Mouse (Mus musculus): ENCODE results near the gene Sbsn. TPM values are rescaled to one million over a fixed set of nuclear protein-coding genes. Genes with fewer than 3 reads are reported as not detected.

The Sbsn gene
- polyA plus RNA-seq, 1 experiment from 2014 or later = 7.3 TPM

GRCm38 (mm10) chr7:30785721-30786546, 34.7 kb downstream of the Sbsn start:
- H3K9me3 ChIP-seq (ENCODE audit: low read length) = no peaks in the 10 kb centered on the region
- H3K4me1 ChIP-seq (ENCODE audit: insufficient read depth, low read depth, low read length) = no peaks in the 10 kb centered on the region
- TF ChIP-seq EP300 (IDR thresholded peaks at IDR 0.05) (no peak), CTCF (IDR thresholded peaks at IDR 0.05) (no peak)
- no peaks in the 10 kb centered on the region for H3K27me3 ChIP-seq (replicated peaks; ENCODE audit: insufficient read depth, low read length)
- H3K4me2 ChIP-seq (replicated peaks; ENCODE audit: low read depth, low read length) = no peak overlapping the region
- DNase-seq (ENCODE audit: low spot score) = no peak
- WGBS = 68% methylated on average over 13 of the region's 13 CpGs
- no peak for ATAC-seq
- no peak overlapping the region for H3K4me3 ChIP-seq (ENCODE audit: low read depth, low read length)
- no peak overlapping the region for H3K9ac ChIP-seq (replicated peaks; ENCODE audit: low read depth)
- no peak overlapping the region for H3K27ac ChIP-seq (ENCODE audit: low read length)
- no peaks in the 10 kb centered on the region for H3K36me3 ChIP-seq (ENCODE audit: insufficient read depth, low read length)

GRCm38 (mm10) chr7:30787377-30788022, 36.2 kb downstream of the Sbsn start, which contains the start of gene Krtdap:
TSS of gene Krtdap (plus strand) at chr7:30787896.
- Histone ChIP-seq H3K4me2 (replicated peaks; ENCODE audit: low read depth, low read length) (no peak within 1 kb of the TSS), H3K9me3 (ENCODE audit: low read length) (no peaks in the 10 kb centered on the region), H3K36me3 (ENCODE audit: insufficient read depth, low read length) (no peaks in the 10 kb centered on the region), H3K27ac (ENCODE audit: low read length) (no peak within 1 kb of the TSS), H3K9ac (replicated peaks; ENCODE audit: low read depth) (no peak within 1 kb of the TSS), H3K4me1 (ENCODE audit: insufficient read depth, low read depth, low read length) (no peaks in the 10 kb centered on the region), H3K4me3 (ENCODE audit: low read depth, low read length) (no peak within 1 kb of the TSS), H3K27me3 (replicated peaks; ENCODE audit: insufficient read depth, low read length) (no peaks in the 10 kb centered on the region)
- 44% methylated on average over 15 of the region's 15 CpGs for WGBS
- TF ChIP-seq CTCF (IDR thresholded peaks at IDR 0.05) = no peak
- TF ChIP-seq EP300 (IDR thresholded peaks at IDR 0.05) = no peak
- ATAC-seq = no peak
- DNase-seq (ENCODE audit: low spot score) = no peak

DNA sequence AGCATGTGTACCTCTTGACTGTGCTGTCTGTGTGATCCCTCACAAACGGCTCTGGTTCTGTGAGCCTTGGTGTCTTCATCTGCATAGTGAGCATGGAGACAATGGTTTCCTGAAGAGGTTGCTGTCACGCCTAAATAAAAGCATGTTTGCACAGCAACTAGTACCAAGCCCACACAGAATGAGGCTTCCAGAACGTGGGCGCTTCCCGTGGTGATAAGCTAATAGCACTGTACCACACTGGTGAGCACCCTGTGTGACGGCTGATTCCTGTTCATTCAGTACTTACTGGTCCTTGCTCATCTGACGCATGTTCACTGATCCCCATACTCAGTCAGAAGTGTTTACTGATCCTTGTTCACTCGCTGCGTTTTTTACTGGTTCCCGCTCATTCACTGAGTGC, 38.9 kb downstream of the Sbsn start:
- Histone ChIP-seq H3K4me1 (ENCODE audit: insufficient read depth, low read depth, low read length) (no peaks in the 10 kb centered on the region), H3K4me3 (ENCODE audit: low read depth, low read length) (no peak overlapping the region), H3K36me3 (ENCODE audit: insufficient read depth, low read length) (no peaks in the 10 kb centered on the region), H3K27me3 (replicated peaks; ENCODE audit: insufficient read depth, low read length) (no peaks in the 10 kb centered on the region), H3K27ac (ENCODE audit: low read length) (no peak overlapping the region), H3K4me2 (replicated peaks; ENCODE audit: low read depth, low read length) (no peak overlapping the region), H3K9me3 (ENCODE audit: low read length) (no peaks in the 10 kb centered on the region), H3K9ac (replicated peaks; ENCODE audit: low read depth) (no peak overlapping the region)
- WGBS = 52% methylated on average over 10 of the region's 10 CpGs
- no peak for DNase-seq (ENCODE audit: low spot score)
- ATAC-seq = no peak
- TF ChIP-seq EP300 (IDR thresholded peaks at IDR 0.05) = no peak
- TF ChIP-seq CTCF (IDR thresholded peaks at IDR 0.05) = no peak

DNA sequence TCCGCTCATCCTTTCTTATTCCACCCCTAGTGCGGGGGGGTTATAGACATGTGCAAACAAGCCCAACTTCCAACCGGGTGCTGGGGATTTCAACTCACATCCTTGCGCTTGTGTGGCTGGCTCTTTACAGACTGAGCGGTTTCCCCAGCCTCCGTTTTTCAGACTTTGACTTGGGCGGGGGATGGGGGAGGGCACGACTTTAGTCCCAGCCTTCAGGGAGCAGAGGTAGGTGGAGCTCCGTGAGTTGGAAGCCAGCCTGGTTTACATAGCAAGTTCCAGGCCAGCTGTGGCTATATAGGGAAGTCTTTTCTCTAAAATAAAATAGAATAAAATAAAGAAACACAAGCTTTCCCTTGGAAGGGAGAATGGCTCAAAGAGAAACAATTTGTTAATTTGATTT, 40.6 kb downstream of the Sbsn start:
- no peak overlapping the region for H3K9ac ChIP-seq (replicated peaks; ENCODE audit: low read depth)
- H3K4me3 ChIP-seq (ENCODE audit: low read depth, low read length) = no peak overlapping the region
- H3K4me2 ChIP-seq (replicated peaks; ENCODE audit: low read depth, low read length) = no peak overlapping the region
- no peaks in the 10 kb centered on the region for H3K36me3 ChIP-seq (ENCODE audit: insufficient read depth, low read length)
- TF ChIP-seq EP300 (IDR thresholded peaks at IDR 0.05) (no peak), CTCF (IDR thresholded peaks at IDR 0.05) (no peak)
- WGBS = 16% methylated on average over 9 of the region's 9 CpGs
- DNase-seq (ENCODE audit: low spot score) (no peak), ATAC-seq (no peak)
- H3K27me3 ChIP-seq (replicated peaks; ENCODE audit: insufficient read depth, low read length) = no peaks in the 10 kb centered on the region
- H3K27ac ChIP-seq (ENCODE audit: low read length) = no peak overlapping the region
- H3K4me1 ChIP-seq (ENCODE audit: insufficient read depth, low read depth, low read length) = no peaks in the 10 kb centered on the region
- H3K9me3 ChIP-seq (ENCODE audit: low read length) = no peaks in the 10 kb centered on the region

GRCm38 (mm10) chr7:30794921-30795320, 43.6 kb downstream of the Sbsn start:
- no peak for TF ChIP-seq EP300 (IDR thresholded peaks at IDR 0.05)
- no peak for TF ChIP-seq CTCF (IDR thresholded peaks at IDR 0.05)
- Histone ChIP-seq H3K4me1 (ENCODE audit: insufficient read depth, low read depth, low read length) (no peaks in the 10 kb centered on the region), H3K9me3 (ENCODE audit: low read length) (no peaks in the 10 kb centered on the region), H3K4me3 (ENCODE audit: low read depth, low read length) (no peak overlapping the region), H3K4me2 (replicated peaks; ENCODE audit: low read depth, low read length) (no peak overlapping the region), H3K27me3 (replicated peaks; ENCODE audit: insufficient read depth, low read length) (no peaks in the 10 kb centered on the region), H3K9ac (replicated peaks; ENCODE audit: low read depth) (no peak overlapping the region), H3K27ac (ENCODE audit: low read length) (no peak overlapping the region), H3K36me3 (ENCODE audit: insufficient read depth, low read length) (no peaks in the 10 kb centered on the region)
- no peak for DNase-seq (ENCODE audit: low spot score)
- no peak for ATAC-seq

GRCm38 (mm10) chr7:30796790-30797189, 45.5 kb downstream of the Sbsn start:
- H3K4me2 ChIP-seq (replicated peaks; ENCODE audit: low read depth, low read length) = no peak overlapping the region
- 64% methylated on average over 1 of the region's 1 CpGs for WGBS
- H3K9me3 ChIP-seq (ENCODE audit: low read length) = no peaks in the 10 kb centered on the region
- H3K27me3 ChIP-seq (replicated peaks; ENCODE audit: insufficient read depth, low read length) = no peaks in the 10 kb centered on the region
- H3K4me3 ChIP-seq (ENCODE audit: low read depth, low read length) = no peak overlapping the region
- TF ChIP-seq EP300 (IDR thresholded peaks at IDR 0.05) = no peak
- no peak for TF ChIP-seq CTCF (IDR thresholded peaks at IDR 0.05)
- no peak overlapping the region for H3K9ac ChIP-seq (replicated peaks; ENCODE audit: low read depth)
- no peaks in the 10 kb centered on the region for H3K36me3 ChIP-seq (ENCODE audit: insufficient read depth, low read length)
- H3K27ac ChIP-seq (ENCODE audit: low read length) = no peak overlapping the region
- no peak for ATAC-seq
- DNase-seq (ENCODE audit: low spot score) = no peak
- no peaks in the 10 kb centered on the region for H3K4me1 ChIP-seq (ENCODE audit: insufficient read depth, low read depth, low read length)
